Mouse (Mus musculus) spleen, postnatal 36 days (tissue): ENCODE measurements around the gene Zbtb49.

Experiments used
- DNase-seq, 2 experiments: peaks; one replicate each; pipeline ENCODE4 v3.0.0; 2022; ENCODE audit warnings: low spot score in 2 of 2, mixed read lengths in 1 of 2

Gene Zbtb49

DNA sequence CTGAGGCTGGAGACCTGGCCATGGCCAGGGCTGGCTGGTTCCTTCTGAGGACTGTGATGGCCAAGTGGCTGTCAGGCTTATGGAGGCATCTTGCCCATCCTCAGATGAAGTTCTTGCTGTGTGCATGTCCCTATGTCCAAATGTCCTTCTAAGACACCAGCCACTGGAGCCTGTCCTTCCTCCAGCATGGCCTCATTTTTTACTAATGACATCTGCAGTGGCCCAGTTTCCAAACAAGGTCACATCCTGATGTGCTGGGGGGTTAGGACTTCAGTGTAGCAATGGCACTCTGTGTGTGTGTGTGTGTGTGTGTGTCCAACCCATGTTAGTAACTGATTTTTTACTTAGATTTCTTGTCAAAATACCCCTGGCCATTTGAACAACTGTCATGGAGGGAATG lies 24.3 kb downstream of the Zbtb49 start:
- no peak for DNase-seq

DNA sequence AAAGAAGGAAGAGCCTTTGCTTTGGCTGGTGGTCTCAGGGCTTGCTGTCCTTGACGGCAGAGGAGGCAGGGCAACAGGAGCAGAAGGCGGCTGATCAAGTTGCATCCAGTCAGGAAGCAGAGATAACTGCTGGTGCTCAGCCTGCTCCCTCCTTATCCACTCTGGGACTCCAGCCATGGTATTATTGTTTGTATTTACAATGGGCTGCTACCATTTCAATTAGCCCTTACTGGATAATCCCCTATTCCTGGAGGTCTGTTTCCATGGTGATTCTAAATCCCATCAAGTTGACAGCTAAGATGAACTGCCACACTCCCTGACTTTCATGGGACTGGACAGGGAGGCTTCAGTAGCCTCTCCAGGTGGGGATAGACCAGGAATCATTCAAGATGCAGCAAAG lies 25.3 kb downstream of the Zbtb49 start:
- DNase-seq, result no peak

GRCm38 (mm10) chr5:38190907-38191306 lies 29.4 kb downstream of the Zbtb49 start:
- DNase-seq, result no peak

- DNase-seq, result no peak
Measured at GRCm38 (mm10) chr5:38187006-38187405, 33.3 kb downstream of the Zbtb49 start.

GRCm38 (mm10) chr5:38184688-38185285 lies 35.5 kb downstream of the Zbtb49 start:
- no peak for DNase-seq

DNA sequence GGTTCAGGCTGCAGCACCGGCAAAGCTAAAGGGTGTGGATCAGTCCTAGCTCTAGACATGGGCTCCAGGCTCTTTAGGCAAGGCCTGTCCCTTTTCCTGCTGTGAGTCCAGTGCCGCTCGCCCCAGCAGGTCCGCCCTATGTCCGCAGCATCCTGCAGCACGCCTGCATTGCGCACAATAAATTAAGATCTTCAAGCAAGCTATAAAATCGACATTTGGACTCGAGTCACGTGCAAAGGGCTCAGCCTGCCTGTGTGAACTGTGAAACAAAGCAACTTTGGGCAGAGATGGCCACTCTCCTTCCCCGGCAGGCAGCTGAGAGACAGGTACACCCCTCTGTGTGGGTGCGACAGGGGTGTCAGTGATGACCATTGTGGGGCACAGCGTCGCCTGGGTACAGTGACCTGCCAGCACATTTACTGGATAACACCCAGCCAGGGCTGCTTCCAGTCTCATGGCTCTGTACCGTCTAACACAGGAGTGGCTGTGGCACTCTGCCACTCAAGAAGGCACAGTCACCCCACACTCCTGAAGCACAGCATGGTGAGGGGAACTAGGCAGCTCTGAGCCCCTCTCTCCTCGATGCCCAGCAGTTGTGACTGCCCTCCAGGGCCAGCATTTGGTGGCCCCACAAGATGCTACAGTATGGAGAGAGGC lies 45.9 kb downstream of the Zbtb49 start:
- no peak for DNase-seq

DNA sequence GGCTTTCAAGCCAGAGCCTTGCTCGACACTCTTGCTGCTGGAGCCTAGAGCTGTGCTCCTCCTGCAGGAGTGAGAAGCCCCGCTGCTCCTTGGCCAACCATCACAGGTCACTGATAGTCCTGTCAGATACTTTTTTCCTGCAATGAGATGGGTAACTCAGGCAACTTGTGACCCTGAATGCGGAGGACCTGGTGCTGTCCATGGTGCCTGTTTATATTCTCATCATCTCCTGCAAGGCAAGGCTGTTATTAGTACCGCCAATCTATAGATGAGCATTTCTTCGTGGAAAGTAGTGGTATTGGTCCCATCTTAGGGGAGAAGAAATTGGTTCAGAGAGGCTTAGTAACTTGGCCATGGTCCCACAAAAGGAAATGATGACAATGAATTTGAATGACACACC lies 46.5 kb downstream of the Zbtb49 start:
- no peak for DNase-seq

DNA sequence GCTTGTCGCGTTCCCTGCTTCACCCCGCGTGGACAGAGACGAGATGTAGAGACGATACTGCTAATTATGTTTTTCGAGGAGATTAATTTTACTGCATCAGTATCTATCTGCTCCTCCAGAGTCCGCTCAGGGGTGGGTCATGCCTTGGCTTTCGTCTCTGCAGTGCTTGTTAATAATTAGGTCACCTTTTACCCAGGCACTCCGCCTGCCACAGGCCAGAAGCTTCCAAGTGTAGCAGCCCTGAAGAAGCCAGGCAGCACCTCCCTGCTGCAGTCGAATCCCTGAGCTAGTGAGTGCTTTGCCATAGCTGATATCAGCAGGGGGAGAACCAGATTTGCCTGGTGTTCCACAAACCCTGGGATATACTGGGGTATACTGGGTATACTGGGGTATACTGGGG lies 51.8 kb downstream of the Zbtb49 start:
- no peak for DNase-seq

DNA sequence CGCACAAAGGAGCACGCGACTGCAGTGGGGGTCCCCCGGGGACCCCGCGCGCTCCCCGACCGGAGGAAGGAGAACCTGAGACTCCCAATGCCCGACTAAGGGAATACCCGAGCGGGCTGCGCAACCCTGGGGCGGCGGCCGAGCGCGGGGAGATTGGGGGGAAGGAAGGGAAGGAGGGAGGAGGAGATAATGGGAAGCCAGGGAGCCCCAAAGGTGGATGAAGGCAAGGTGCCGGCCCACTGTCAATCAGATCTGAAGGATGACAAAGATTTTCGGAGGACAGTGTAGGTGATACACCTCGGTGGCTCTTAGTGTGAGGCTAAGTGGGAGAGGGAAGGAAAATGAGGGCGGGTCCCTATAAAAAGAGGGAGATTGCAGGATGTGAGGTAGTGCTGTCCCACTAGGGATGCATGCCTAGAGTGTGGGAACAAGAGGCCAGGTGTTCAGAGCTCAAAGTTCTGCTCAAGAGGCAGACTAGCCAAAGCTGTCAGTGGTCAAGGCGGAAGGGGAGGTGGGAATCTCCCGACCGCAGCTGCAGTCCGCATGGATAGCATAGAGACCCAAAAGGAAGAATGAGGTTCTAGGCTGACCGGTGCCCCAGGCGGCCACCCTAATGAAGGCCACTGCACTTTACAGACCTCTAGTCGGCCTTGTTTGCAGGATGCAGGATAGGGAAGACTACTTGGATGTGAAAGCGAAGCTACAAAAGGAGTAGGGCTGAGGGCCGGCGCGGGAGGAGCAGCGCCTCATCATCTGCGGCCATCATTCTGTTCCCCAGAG lies 60.4 kb downstream of the Zbtb49 start, which contains the start of gene Nsg1:
Gene Nsg1, minus strand, starts transcription at position 274 of the 780 bp plus-strand sequence.
- no peak for DNase-seq

DNA sequence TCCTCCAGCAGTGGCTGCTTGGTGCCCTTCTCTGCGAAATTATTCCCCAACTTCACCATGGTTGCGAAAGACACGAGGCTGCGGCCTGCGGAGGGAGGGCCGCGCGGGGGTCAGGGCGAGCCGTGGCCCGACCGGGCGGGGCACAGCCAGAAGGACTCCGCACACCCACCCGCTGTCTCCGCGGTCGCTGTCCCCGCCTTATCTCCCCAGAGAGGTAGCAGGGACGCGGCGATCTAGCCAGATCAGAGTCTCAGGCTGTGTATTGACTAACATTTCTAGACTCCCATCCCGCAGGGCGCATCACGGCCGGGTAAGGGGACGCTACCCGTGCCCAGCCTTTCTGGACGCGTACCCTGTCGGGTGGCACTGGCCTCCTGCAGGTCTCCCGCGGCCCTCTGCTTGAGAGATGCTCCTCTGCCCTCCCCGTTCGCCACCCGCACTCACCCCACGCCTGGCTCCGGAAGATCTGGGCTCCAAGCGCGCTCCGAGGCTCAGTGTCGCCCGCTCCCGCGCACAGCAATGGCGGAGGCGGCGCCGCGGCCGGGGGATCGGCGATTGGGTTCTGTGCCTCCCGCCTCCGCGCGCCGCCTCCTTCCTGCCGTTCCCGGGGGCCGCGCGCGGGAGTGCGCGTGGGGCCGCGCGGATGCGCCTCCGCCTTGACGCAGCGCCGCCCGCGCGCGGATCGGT lies 61.2 kb downstream of the Zbtb49 start:
- no peak for DNase-seq

DNA sequence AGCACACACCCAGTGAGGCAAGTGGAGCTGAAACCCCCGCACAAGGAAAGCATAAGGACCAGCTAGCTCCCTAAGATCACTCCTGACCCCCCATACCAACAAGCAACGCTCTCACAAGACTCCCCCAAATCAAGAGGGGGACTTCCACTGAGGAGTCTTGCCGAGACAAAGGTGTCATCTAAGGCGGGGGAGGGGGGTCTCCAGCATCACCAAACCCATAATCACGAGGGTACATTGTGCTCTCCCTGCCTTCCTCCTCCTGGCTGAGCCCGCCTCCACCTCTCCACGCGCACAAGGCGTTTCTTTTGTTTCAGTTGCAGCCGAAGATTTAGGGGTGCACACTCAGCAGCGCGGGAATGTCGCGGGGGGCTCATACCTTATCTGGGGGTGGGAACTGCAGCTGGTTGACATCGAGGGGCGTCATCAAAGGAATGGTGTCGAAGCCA lies 61.7 kb downstream of the Zbtb49 start:
- no peak for DNase-seq

DNA sequence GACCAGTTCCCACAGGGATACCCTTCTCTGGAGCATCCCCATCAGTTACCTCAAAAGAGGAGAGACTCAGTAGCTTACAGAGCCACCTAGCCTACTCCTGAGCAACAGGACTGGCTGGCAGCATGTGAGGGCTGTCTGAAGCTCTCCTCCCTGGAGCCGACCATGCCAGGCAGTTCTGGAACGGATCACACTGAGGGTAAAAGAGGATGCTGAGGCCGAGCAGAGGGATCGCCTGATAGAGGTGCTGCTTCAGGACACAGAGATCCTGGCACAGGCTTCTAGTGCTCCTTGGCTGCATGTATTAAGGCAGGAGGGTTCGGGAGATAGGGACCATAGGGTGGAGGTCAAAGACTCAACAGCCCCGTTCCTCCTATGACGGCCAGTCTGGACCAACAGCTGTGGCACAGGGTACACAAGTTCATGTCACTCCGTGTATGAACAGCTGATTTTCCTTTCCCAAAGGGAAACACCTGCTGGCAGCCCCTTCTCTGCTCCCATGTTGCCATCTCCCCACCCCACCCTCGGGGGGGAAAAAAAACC lies 62.7 kb downstream of the Zbtb49 start:
- no peak for DNase-seq

DNA sequence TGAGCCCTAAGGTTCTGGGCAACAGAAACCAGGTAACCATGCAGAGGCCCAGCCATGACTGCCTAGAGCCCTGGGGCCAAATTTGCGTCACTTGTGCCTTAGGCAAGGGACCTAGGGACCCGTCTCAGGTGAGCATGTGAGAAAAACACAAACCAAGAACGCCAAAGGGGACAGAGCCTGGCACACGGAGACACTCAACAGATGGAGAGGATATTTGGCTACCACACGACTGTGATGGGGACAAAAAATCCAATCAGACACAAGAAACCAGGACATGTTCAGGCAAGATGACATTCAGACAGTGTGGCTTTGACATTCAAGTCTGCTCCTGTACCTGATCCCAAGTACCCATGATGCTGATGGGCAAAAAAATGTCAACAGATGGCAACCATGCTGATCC lies 66.6 kb downstream of the Zbtb49 start:
- DNase-seq, result no peak

DNA sequence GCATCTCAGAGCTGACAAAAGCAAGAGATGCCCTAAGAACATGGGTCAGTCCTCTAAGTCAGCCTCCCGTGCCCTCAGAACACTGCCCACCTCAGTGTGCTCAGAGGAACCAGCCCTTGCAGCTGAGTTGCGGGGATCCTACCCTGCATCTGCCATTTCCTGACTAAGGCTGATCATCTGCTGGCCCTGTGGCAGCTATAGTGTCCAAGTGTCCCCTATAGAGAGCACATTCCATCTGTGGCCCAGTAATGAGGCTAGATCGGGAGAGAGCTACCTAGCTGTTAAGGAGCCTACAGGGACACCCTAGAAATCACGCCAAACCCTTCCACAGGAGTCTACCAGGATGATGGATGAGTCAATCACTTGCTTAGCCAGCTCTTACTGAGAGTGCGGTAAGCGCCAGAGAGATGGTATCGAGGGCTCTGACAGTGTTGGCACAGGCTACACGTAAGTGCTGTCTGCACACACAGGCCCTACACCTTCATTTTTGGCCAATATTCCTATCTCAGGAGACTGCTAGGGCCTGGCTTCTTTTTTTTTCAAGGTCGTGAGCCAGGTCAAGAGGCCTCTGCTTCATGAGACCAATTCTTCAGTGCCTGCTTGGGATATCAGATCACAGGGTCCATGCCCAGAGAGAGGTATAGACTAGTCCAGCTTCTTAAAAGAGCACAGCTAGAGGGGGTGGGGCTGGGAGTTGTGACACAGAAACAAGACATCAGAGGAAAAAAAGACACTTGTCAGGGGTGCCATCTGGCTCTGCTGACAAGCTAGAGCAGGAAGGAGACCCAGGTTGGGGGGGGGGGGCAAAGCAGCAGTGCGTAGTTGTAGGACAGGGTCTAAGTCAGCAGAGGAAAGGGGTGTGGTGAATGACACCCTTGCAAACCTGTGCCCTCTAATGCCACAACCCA lies 67.8 kb downstream of the Zbtb49 start:
- no peak for DNase-seq

DNA sequence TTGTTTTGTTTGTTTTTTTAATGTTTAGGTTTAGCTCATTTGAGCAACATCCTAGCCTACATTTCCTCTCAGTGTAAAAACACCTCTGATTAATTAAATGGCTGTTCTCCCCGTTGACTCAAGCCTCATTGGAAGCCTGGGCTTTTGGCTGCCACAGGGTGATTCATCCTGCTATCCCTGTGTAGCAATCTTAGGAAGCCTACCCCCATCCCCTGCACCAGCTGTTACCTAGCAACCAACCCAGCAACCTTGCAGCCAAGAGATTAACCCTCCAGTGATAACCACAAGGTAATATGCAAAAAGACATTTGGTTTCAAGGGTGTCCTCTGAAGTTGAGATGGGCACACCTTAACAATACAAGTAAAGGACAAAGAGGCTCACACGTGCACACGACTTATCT lies 69.0 kb downstream of the Zbtb49 start:
- no peak for DNase-seq

GRCm38 (mm10) chr5:38146524-38146923 lies 73.7 kb downstream of the Zbtb49 start:
- DNase-seq, result no peak

DNA sequence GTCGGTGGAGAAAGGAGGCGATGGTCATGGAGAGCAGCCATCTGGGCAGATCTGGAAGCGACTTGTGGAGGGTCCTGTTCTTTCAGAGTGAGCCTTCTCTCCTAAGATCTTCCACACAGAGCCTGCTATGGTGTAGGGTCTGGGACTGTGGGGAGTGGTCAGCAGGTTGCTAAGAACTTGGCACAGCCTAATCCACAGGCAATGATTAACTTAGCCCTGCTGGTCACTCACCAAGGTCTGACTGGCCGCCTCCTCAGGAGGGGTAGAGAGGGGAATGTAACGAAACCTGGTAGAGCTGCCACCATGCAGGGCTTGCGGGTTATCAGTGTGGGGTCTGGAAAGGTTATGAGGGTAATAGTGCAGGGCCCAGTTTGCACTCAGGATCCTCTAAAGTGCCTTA lies 79.4 kb downstream of the Zbtb49 start:
- no peak for DNase-seq
